Mouse (Mus musculus) stomach, embryonic 15.5 days (tissue): ENCODE data around the gene Lgi4. TPM values are rescaled to one million over a fixed set of nuclear protein-coding genes. Genes with fewer than 3 reads are reported as not detected.

Experiments
- ATAC-seq: fragments of 200-750 bp; cut with Nextera tagmentation; 2 replicates; pipeline ENCODE4 v1.8.0; 2017; ENCODE audit warnings: low read depth, moderate number of reproducible peaks, moderate TSS enrichment; ENCODE audit not compliant: insufficient read depth, low FRiP score
- H3K27ac ChIP-seq: fragments of 300-500 bp; sonication (generic); 2 replicates; pipeline ENCODE4 v1.5.1; 2015; ENCODE audit warnings: mild to moderate bottlenecking, inconsistent platforms
- H3K27me3 ChIP-seq: fragments of 300-500 bp; sonication (generic); replicated peaks from 2 replicates; pipeline ENCODE4 v1.6.1; 2015; ENCODE audit warnings: inconsistent platforms
- H3K36me3 ChIP-seq: fragments of 300-500 bp; sonication (generic); 2 replicates; pipeline ENCODE4 v1.6.1; 2015; ENCODE audit warnings: inconsistent platforms
- H3K4me1 ChIP-seq: fragments of 300-500 bp; sonication (generic); 2 replicates; pipeline ENCODE4 v1.6.1; 2015; ENCODE audit warnings: inconsistent platforms
- H3K4me2 ChIP-seq: fragments of 300-500 bp; sonication (generic); 2 replicates; pipeline ENCODE4 v1.6.1; 2015; ENCODE audit warnings: mild to moderate bottlenecking, inconsistent platforms
- H3K4me3 ChIP-seq: fragments of 300-500 bp; sonication (generic); replicated peaks from 2 replicates; pipeline ENCODE4 v1.5.1; 2015; ENCODE audit warnings: inconsistent platforms
- H3K9ac ChIP-seq: fragments of 300-500 bp; sonication (generic); 2 replicates; pipeline ENCODE4 v1.6.1; 2015; ENCODE audit warnings: inconsistent platforms
- H3K9me3 ChIP-seq: fragments of 300-500 bp; sonication (generic); 2 replicates; pipeline ENCODE4 v1.6.1; 2016; ENCODE audit warnings: inconsistent platforms
- WGBS: fragments of 180-500 bp; shearing (Covaris S2); methylation state at CpG from one replicate; pipeline ENCODE4 v1.1.7; 2015; 5-methylcytosine and 5-hydroxymethylcytosine counted together
- microRNA-seq: library from miRNA; unstranded; fragments of <30 nt; microRNA quantifications from one replicate; pipeline ENCODE4, GENCODE M21; 2016
- polyA plus RNA-seq: library from polyadenylated mRNA; unstranded; fragments of >200 nt; fragmentation: Nextera tagmentation; extraction: Ambion mirVana; gene quantifications from 2 replicates; pipeline ENCODE4 v1.2.1, GENCODE M21; 2015

Lgi4 gene
- polyA plus RNA-seq, 1 experiment from 2014 or later, result 1.9 TPM

GRCm38 (mm10) chr7:31113800-31114199 lies 54.7 kb downstream of the Lgi4 start:
- Histone ChIP-seq H3K4me2 (0 out of 2 replicates have a peak overlapping the region, but pooled peaks have one; percentile 51), H3K9ac (no peak overlapping the region), H3K27ac (no peak overlapping the region), H3K4me1 (peaks cover 16% of the 10 kb centered on the region), H3K27me3 (no peaks in the 10 kb centered on the region), H3K9me3 (no peaks in the 10 kb centered on the region), H3K4me3 (no peak overlapping the region), H3K36me3 (no peaks in the 10 kb centered on the region)
- no peak for ATAC-seq
- WGBS, result 82% methylated on average over 6 of the region's 6 CpGs

GRCm38 (mm10) chr7:31114646-31115045 lies 55.5 kb downstream of the Lgi4 start:
- H3K27ac ChIP-seq, result peak overlapping the region; percentile 75; the same call in 1 of the 2 replicates
- peak overlapping the region; percentile 35 for H3K4me3 ChIP-seq
- H3K27me3 ChIP-seq, result no peaks in the 10 kb centered on the region
- H3K9me3 ChIP-seq, result no peaks in the 10 kb centered on the region
- H3K4me2 ChIP-seq, result peak overlapping the region; percentile 51
- ATAC-seq, result 0 out of 2 replicates have a peak, but pooled peaks have one; percentile 14
- H3K4me1 ChIP-seq, result peaks cover 16% of the 10 kb centered on the region
- WGBS, result 55% methylated on average over 10 of the region's 10 CpGs
- H3K9ac ChIP-seq, result no peak overlapping the region
- H3K36me3 ChIP-seq, result no peaks in the 10 kb centered on the region

- Histone ChIP-seq H3K4me1 (peaks cover 16% of the 10 kb centered on the region), H3K4me2 (peak within 1 kb of the TSS; percentile 51), H3K27ac (peak within 1 kb of the TSS; percentile 75), H3K36me3 (no peaks in the 10 kb centered on the region), H3K4me3 (peak within 1 kb of the TSS; percentile 35), H3K9ac (no peak within 1 kb of the TSS), H3K9me3 (no peaks in the 10 kb centered on the region), H3K27me3 (no peaks in the 10 kb centered on the region)
- ATAC-seq, result peak; percentile 89
- whole genome bisulfite sequencing, result 16% methylated on average over 15 of the region's 15 CpGs
These were observed 56.0 kb downstream of the Lgi4 start, which contains the start of gene Hpn for GRCm38 (mm10) chr7:31115182-31115581. Hpn (minus strand) TSS chr7:31115290.

- 22% methylated on average over 17 of the region's 17 CpGs for WGBS
- Histone ChIP-seq H3K27me3 (no peaks in the 10 kb centered on the region), H3K4me2 (peak overlapping the region; percentile 51), H3K27ac (peak overlapping the region; percentile 75), H3K9me3 (no peaks in the 10 kb centered on the region), H3K4me3 (peak overlapping the region; percentile 35), H3K4me1 (peaks cover 16% of the 10 kb centered on the region), H3K9ac (no peak overlapping the region), H3K36me3 (no peaks in the 10 kb centered on the region)
- ATAC-seq, result peak; percentile 78
These were observed 56.5 kb downstream of the Lgi4 start for GRCm38 (mm10) chr7:31115587-31116043.

GRCm38 (mm10) chr7:31116721-31117145 lies 57.6 kb downstream of the Lgi4 start:
- WGBS, result 51% methylated on average over 16 of the region's 16 CpGs

GRCm38 (mm10) chr7:31117465-31117864 lies 58.3 kb downstream of the Lgi4 start:
- Histone ChIP-seq H3K9me3 (no peaks in the 10 kb centered on the region), H3K27ac (no peak overlapping the region), H3K9ac (no peak overlapping the region), H3K27me3 (no peaks in the 10 kb centered on the region), H3K4me3 (no peak overlapping the region), H3K4me1 (peaks cover 12% of the 10 kb centered on the region), H3K4me2 (no peak overlapping the region), H3K36me3 (no peaks in the 10 kb centered on the region)
- 89% methylated on average over 11 of the region's 11 CpGs for WGBS
- ATAC-seq, result no peak

More at GRCm38 (mm10) chr7:31116721-31117145, 57.6 kb downstream of the Lgi4 start:
- H3K4me3 ChIP-seq, result no peak overlapping the region
- H3K4me2 ChIP-seq, result no peak overlapping the region
- no peaks in the 10 kb centered on the region for H3K36me3 ChIP-seq
- no peak overlapping the region for H3K27ac ChIP-seq
- no peak overlapping the region for H3K9ac ChIP-seq
- H3K4me1 ChIP-seq, result peaks cover 16% of the 10 kb centered on the region
- H3K27me3 ChIP-seq, result no peaks in the 10 kb centered on the region
- ATAC-seq, result no peak
- no peaks in the 10 kb centered on the region for H3K9me3 ChIP-seq

- 88% methylated on average over 7 of the region's 7 CpGs for WGBS
These were observed 59.3 kb downstream of the Lgi4 start for GRCm38 (mm10) chr7:31118486-31118885.

GRCm38 (mm10) chr7:31119556-31119955 lies 60.4 kb downstream of the Lgi4 start:
- ATAC-seq, result no peak
- Histone ChIP-seq H3K9me3 (no peaks in the 10 kb centered on the region), H3K27ac (no peak overlapping the region), H3K9ac (no peak overlapping the region), H3K4me3 (no peak overlapping the region), H3K27me3 (peaks cover 3% of the 10 kb centered on the region; the same call in 1 of the 2 replicates), H3K4me2 (no peak overlapping the region), H3K4me1 (peaks cover 12% of the 10 kb centered on the region), H3K36me3 (no peaks in the 10 kb centered on the region)
- WGBS, result 83% methylated on average over 5 of the region's 5 CpGs

More at GRCm38 (mm10) chr7:31118486-31118885, 59.3 kb downstream of the Lgi4 start:
- H3K4me3 ChIP-seq, result no peak overlapping the region
- H3K9ac ChIP-seq, result no peak overlapping the region
- H3K36me3 ChIP-seq, result no peaks in the 10 kb centered on the region
- H3K9me3 ChIP-seq, result no peaks in the 10 kb centered on the region
- no peak overlapping the region for H3K27ac ChIP-seq
- H3K4me1 ChIP-seq, result peaks cover 12% of the 10 kb centered on the region
- no peaks in the 10 kb centered on the region for H3K27me3 ChIP-seq
- ATAC-seq, result no peak
- no peak overlapping the region for H3K4me2 ChIP-seq

Small RNAs within 50 kb of the gene (microRNA-seq; reads per million reads assigned to microRNA genes)
- gene Mir7050, result not detected

Other genes starting within 250 kb of the Lgi4 start
- gene Ffar2, start 235.6 kb upstream of the Lgi4 start, polyA plus RNA-seq, result 14.9 and 26.5 TPM in 2 replicates
- gene Ffar3, start 203.2 kb upstream of the Lgi4 start, polyA plus RNA-seq, result 0.31 and 0.41 TPM in 2 replicates
- 0.26 and 0.30 TPM in 2 replicates for gene Ffar1, start 197.8 kb upstream of the Lgi4 start, polyA plus RNA-seq
- 0.15 and 0.22 TPM in 2 replicates for gene Cd22, start 179.0 kb upstream of the Lgi4 start, polyA plus RNA-seq
- gene Mag, start 144.5 kb upstream of the Lgi4 start, polyA plus RNA-seq, result 0.31 and 0.48 TPM in 2 replicates
- 0.62 TPM in 1 of 2 replicates, not detected in the other for gene Hamp2, start 134.7 kb upstream of the Lgi4 start, polyA plus RNA-seq
- gene Hamp, start 115.3 kb upstream of the Lgi4 start, polyA plus RNA-seq, result 0.39 and 1.8 TPM in 2 replicates
- 19.9 and 22.9 TPM in 2 replicates for gene Usf2, start 102.5 kb upstream of the Lgi4 start, polyA plus RNA-seq
- gene Lsr, start 85.9 kb upstream of the Lgi4 start, polyA plus RNA-seq, result 102 and 116 TPM in 2 replicates
- gene Fam187b, start 85.6 kb upstream of the Lgi4 start, polyA plus RNA-seq, result 8.7 and 9.7 TPM in 2 replicates
- 27.1 and 29.0 TPM in 2 replicates for gene Fxyd5, start 16.9 kb upstream of the Lgi4 start, polyA plus RNA-seq
- gene Fxyd7, start 7.9 kb upstream of the Lgi4 start, polyA plus RNA-seq, result 21.6 and 25.0 TPM in 2 replicates
- gene Fxyd1, start 2.1 kb upstream of the Lgi4 start, polyA plus RNA-seq, result 89.3 and 110 TPM in 2 replicates
- gene Fxyd3, start 17.4 kb downstream of the Lgi4 start, polyA plus RNA-seq, result 364 and 383 TPM in 2 replicates
- gene Hpn, start 55.9 kb downstream of the Lgi4 start, polyA plus RNA-seq, result 35.3 and 36.9 TPM in 2 replicates
- gene Scn1b, start 67.7 kb downstream of the Lgi4 start, polyA plus RNA-seq, result 2.1 and 2.9 TPM in 2 replicates
- 52.6 and 54.6 TPM in 2 replicates for gene Gramd1a, start 96.6 kb downstream of the Lgi4 start, polyA plus RNA-seq
- not detected in 2 replicates for gene Scgb2b2, start 231.2 kb downstream of the Lgi4 start, polyA plus RNA-seq
- not detected in 2 replicates for gene Scgb1b2, start 232.5 kb downstream of the Lgi4 start, polyA plus RNA-seq